Mouse (Mus musculus) CH12.LX (cell line): ENCODE results near the gene Uqcr10.
A peak's percentile ranks its signal among the peaks of the same experiment; 100 is the strongest.

Experiments used
- CTCF ChIP-seq, 2 experiments: IDR thresholded peaks in 1 of 2; conservative IDR thresholded peaks in 1 of 2; 2 replicates each; pipeline ENCODE4 v1.5.1; 2011 to 2012; ENCODE audit warnings: low read depth in 2 of 2, low read length in 2 of 2, improper control_type of control experiment in 1 of 2, inconsistent platforms in 1 of 2, mild to moderate bottlenecking in 1 of 2, moderate library complexity in 1 of 2
- POLR2A ChIP-seq: IDR thresholded peaks from 2 replicates; pipeline ENCODE4 v1.6.1; 2011; ENCODE audit warnings: low read depth, mild to moderate bottlenecking, improper control_type of control experiment, low read length
- SIN3A ChIP-seq: IDR thresholded peaks from 2 replicates; pipeline ENCODE4 v1.6.1; 2012; ENCODE audit warnings: low read length, improper control_type of control experiment, inconsistent platforms
- TBP ChIP-seq: conservative IDR thresholded peaks from 2 replicates; pipeline ENCODE4 v1.6.1; 2011; ENCODE audit warnings: low read depth, low read length, improper control_type of control experiment
- UBTF ChIP-seq: IDR thresholded peaks from 2 replicates; pipeline ENCODE4 v1.6.1; 2012; ENCODE audit warnings: low read depth, mild to moderate bottlenecking, inconsistent platforms, low read length, improper control_type of control experiment, moderate library complexity
- ZC3H11A ChIP-seq: IDR thresholded peaks from 2 replicates; pipeline ENCODE4 v1.6.1; 2012; ENCODE audit warnings: low read depth, mild to moderate bottlenecking, inconsistent platforms, low read length, improper control_type of control experiment

DNA sequence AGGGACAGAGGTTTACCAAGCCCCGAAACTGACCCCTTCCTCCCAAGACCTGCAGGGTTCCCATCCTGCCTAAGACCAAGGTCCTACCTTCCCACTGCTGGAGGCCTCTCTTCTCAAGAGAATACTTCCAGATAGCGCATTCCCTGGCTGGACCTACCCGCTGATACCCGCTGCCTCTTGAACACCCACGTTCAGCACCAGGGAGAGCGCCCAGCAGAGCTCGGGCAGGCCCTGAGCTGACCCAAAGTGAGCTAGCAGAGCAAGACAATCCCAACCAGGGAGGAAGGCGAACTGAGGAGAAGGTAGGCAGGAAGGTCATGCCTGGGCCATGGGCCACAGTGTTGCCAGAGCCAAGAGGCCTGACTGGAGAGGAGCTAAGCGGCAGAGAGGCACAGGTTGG, 46.1 kb upstream of the Uqcr10 start:
- TF ChIP-seq CTCF (conservative IDR thresholded peaks at IDR 0.05 in 1 of 2, IDR thresholded peaks at IDR 0.05 in 1 of 2; ENCODE audit: low read depth in 2 of 2, low read length in 2 of 2) (no peak), POLR2A (no peak), ZC3H11A (no peak), SIN3A (peak; percentile 62; the same call in 1 of the 2 replicates), TBP (no peak), UBTF (no peak)
